Mouse (Mus musculus) c-Kit-positive CD71-positive TER-119-negative erythroid progenitor cells, embryonic 14.5 days (primary cell): ENCODE results near the gene Eps8.
"Not testable (repeated sequence)": the region's sequence is repeated elsewhere in the genome, so short reads cannot be mapped to it uniquely, and the experiment has no call there.

ENCODE experiments used
- DNase-seq: peaks from one replicate; pipeline ENCODE4 v3.0.0-alpha.2; 2013; ENCODE audit warnings: low read depth

Eps8 gene

DNA sequence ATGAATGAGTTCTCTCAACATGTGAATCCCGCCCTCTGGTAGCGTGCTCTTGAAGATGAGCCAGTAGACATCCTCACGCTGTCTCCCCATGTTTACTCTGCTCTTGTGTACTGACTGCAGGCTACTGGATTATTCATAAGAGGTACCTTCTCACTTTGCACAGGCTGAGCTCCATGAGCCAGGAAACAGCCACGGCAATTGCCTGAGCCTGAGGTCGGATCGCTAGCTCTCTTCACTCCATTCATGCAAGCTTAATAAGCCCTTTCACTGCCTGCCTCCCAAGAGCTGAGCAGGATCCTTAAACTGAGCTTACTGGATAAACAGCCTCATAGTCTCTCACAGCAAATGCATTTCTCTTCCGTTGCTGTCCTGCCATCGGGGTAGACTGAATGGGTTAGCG is 182.5 kb downstream of the Eps8 start:
- DNase-seq = no peak

GRCm38 (mm10) chr6:137470901-137471598 is 183.6 kb downstream of the Eps8 start:
- no peak for DNase-seq

GRCm38 (mm10) chr6:137469541-137469940 is 185.1 kb downstream of the Eps8 start:
- no peak for DNase-seq

DNA sequence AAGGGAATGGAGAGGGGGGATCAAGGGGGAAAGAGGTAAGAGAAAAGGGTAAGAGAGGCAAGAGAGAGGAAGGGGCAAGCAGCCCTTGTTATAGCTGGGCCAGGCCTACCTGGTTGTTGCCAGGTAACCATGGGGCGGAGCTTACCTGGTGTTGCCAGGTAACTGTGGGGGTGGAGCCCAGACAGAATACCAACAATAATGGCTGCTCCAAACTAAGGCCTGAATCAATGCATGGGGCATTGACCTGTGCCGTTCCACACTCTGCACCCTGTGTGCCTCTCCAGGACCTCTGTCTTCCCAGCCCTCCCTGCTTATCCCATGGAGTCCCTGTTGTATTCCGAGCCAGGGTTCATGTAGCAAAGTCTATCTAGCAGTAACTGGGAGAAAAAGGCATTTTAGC is 187.0 kb downstream of the Eps8 start:
- no peak for DNase-seq

GRCm38 (mm10) chr6:137466256-137466655 is 188.4 kb downstream of the Eps8 start:
- DNase-seq = no peak

- no peak for DNase-seq
These were observed 189.4 kb downstream of the Eps8 start for GRCm38 (mm10) chr6:137465253-137465652.

DNA sequence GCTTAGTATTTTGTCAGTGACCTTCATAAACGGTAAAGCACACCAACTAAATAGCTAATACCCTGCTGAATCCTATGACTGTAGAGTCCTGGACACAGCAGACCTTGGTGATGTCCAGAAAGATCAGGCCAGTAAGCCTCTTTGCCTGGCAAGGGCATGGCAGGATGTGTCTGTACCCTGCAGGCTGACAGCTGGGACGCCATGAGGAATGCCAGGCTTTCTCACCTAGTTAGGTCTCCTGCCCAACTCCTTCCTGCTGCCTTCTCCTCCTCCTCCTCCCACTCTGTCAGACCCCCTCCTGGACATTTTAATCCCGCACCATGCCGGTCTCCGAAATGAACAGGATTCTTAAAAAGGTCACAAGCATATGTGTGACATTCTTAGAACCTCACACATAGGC is 190.9 kb downstream of the Eps8 start:
- no peak for DNase-seq

DNA sequence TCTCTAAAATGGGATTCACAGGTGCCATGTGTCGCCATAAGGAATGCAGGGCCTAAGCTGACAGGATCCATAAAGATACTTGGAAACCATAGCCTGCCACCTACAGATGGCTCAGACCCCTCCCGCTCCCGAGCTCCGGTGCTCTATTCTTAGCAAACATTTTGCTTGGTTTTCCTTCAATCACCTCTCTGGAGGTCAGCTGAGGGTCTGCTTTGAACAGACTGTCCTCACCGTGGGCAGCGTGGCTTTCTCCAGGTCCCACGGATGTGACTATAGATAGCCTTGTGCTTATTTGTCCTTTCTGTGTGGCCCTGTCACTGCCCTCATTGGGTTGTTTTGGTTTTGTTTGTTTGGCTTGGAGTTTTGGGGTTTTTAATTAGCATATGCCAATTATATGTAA is 196.5 kb downstream of the Eps8 start:
- DNase-seq = no peak

- no peak for DNase-seq
These were observed 197.5 kb downstream of the Eps8 start for GRCm38 (mm10) chr6:137457210-137457609.

GRCm38 (mm10) chr6:137456064-137456463 is 198.6 kb downstream of the Eps8 start:
- DNase-seq = no peak

DNA sequence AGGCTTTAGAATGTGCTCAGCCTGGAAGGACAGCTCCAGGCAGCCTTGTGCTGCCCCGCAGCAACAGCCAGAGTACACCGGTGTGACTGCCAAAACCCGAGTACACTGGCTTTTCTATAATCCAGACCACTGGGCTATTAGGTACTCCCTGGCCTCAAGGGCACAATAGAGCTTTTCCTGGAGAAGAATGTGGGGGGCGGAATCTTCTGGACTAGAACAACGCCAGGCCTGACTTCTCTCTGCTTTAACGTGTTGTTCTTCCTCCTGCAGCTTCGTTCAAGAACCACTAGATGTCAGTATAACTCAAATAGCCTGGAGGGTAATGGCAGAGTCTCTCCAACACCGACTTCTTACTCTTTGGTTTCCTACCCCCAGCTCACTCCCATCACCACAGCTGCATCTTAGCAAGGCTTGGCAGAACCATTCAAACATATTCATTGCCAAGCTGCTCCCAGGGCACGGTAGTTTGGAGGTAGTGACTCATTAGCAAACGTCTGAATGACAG is 199.1 kb downstream of the Eps8 start:
- DNase-seq = peak; percentile 19

DNA sequence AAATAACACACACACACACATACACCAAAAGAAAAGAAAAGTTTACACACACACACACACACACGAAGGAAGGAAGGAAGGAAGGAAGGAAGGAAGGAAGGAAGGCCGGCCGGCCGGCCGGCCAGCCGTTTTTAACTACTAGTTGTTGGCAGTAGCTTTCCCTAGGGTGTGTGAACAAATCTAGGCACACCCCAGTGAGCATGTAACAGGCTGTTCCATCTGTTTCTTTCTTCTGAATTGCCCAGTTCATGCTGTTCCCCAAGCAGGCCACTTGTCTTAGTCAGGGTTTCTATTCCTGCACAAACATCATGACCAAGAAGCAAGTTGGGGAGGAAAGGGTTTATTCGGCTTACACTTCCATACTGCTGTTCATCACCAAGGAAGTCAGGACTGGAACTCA is 208.6 kb downstream of the Eps8 start:
- not testable (repeated sequence) for DNase-seq

- no peak for DNase-seq
These were observed 211.6 kb downstream of the Eps8 start for GRCm38 (mm10) chr6:137443089-137443488.

DNA sequence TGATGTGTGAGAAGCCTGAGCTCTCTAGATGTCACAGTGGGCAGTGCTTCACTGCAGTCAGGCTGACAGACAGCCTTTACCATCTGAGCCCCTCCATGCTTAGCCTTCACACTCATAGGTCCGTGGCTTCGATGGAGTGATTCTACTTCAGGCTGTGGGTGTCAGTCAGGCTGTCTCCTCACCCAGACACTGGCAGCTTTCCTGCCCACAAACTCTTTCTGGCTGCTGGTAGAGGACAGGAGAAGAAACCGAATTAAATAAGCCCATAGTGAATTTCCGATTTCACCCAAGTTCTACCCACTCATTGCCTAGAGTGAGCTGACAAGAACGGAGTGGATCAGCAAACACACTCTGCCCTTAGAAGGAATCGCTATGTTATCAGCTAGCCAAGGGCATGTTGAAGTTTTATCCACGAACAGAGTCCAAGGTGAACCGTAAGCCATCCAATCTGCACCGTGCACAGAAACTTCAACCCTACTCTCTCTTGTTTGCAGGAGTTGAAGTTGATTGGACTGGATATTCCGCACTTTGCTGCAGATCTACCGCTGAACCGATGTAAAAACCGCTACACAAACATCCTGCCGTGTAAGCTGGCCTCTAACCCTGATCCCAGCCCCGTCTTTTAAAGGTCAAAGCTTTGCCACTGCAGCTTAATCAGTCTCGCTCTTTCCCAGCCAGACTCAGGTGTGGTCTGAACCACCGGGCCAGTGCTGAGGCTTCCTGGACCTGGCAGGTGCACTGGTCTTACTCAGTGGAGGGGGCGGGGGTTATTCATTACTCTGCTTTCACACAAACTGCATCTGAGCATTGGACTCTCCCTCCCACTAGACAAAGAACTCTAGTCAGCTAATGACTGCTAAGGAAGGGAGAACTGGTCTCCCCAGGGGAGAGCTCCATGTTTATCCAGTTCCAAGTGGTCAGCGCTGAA is 213.9 kb downstream of the Eps8 start:
- DNase-seq = no peak

GRCm38 (mm10) chr6:137437902-137438580 is 216.6 kb downstream of the Eps8 start:
- no peak for DNase-seq

DNA sequence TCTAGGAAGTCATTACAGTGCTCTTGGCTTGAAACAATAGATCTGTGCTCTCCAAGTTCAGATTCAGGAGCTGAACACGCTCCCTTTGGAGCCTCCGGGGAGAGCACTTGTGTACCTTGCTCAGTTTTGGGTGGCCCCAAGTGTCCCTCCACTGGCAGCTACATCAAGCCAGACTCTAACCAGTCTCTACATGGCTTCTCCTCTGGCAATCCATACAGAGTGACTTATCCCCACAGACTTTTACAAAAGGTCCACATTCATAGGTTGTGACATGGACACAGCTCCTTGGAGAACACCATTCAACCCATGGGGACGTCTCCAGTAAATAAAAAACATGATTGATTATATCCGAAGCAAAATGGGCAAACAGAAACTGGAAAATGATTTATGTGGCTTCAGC is 217.2 kb downstream of the Eps8 start:
- no peak for DNase-seq

DNA sequence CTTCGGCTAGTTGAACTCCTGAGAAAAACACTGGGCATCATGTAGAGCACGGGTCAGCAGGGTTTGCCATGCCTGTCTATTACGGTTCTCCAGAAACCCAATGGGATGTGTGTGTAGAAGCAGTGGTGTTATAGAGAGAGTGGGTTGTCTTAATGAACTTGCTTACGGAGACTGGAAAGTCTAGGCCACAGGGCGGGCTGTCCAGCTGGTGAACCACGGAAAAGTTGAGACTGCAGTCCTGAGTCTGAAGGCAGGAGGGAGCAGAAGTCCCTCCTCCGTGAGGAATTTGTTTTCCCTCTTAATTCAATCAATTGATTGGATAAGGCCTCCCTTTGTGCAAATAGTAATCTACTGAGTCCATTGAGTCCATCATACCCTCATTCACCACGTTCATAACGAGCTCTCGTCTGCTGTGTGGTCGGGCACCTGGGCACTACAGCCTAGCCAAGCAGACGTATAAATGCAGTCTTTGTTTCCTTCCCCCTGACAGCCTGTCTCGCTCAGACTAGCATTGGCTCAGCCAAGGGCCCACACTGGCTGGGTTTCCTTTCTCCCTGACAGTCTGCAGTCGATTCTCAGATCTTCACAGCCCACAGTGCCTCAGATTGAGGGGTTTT is 221.0 kb downstream of the Eps8 start:
- no peak for DNase-seq
